Mouse (Mus musculus) adrenal gland, postnatal 10 days (tissue): Measurements from ENCODE around the gene Cbl. TPM values are rescaled to one million over a fixed set of nuclear protein-coding genes. Genes with fewer than 3 reads are reported as not detected.
A peak's percentile ranks its signal among the peaks of the same experiment; 100 is the strongest.
"Not testable (repeated sequence)": the region's sequence is repeated elsewhere in the genome, so short reads cannot be mapped to it uniquely, and the experiment has no call there.

ENCODE experiments used
- DNase-seq: peaks from one replicate; pipeline ENCODE4 v3.0.0; 2021; ENCODE audit warnings: mixed read lengths
- total RNA-seq, 2 experiments: library from RNA; stranded (reverse); gene quantifications; 2 replicates each; pipeline ENCODE4 v1.2.3; 2021

The Cbl gene
- total RNA-seq, 2 experiments from 2014 or later = 28.2 to 32.4 TPM

DNA sequence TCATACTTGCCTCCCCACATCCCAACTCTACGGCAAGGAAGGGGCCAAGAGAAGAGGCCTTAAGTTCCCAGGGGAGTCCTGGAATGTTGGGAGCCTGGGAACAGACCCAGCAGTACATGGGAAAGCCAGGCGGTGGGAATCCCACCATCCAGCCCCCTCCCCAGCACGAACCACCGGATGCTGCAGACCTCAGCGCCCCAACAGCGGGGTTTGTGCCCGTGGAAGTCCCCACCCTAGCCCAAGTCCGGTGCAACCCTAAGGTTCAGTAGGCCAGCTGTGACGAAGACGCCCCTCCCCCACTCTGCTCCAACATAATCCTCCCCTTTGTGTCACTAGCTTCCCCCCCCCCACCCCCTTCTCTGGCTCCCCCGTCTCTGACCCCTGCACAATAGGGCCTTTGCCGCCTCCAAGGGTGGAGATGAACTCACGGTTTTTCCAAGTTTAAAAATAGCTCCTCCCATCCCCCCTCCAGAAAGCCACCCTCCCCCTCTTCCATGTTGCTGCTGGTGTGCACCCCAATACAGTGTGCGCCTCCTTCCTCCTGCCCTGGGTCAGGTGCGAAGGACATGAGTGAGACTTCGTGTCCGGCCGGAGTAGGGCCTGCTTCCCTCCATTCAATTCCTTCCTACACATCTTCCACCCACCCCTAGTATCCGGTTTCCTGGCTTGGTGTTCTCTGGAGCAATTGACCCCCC, 103.1 kb downstream of the Cbl start:
- DNase-seq = peak; percentile 56

DNA sequence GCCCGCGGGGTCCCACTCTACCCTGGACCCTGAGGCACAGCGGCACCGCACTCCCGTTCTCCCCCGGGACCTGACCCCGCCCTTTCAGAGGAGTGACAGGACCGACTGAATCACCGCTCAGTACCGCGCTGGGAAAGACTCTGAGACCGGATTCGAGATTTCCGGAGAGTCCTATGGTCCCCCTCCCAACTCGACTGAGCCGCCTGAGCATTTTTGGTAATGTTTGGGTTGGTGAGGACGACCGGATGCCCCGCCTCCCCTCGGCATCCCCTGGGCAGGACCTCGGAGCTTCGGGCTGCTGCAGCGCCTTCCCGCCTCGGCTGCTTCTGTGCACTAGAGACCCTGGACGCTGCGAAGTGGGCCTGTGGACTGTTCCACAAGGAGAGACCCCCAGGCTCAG, 103.8 kb downstream of the Cbl start:
- peak; percentile 77 for DNase-seq

DNA sequence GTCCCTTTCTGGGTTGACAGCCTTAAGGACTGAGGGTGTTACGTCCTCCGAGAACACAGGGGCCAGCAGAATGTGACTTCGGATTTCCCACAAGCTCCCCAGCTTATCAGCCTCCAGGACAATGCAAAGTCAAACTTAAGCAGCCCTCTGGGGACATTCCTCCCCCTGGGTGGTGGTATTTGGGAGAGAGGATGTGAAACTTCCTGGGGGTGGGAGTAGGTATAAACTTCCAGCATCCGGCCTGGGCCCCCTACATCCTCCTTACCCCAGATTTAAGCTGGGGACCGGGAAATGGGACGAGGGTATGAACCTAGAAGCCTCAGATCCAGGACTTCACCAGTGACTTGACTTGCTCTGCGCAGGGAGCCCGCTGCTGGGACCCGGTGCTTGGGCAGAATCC, 104.2 kb downstream of the Cbl start:
- no peak for DNase-seq

DNA sequence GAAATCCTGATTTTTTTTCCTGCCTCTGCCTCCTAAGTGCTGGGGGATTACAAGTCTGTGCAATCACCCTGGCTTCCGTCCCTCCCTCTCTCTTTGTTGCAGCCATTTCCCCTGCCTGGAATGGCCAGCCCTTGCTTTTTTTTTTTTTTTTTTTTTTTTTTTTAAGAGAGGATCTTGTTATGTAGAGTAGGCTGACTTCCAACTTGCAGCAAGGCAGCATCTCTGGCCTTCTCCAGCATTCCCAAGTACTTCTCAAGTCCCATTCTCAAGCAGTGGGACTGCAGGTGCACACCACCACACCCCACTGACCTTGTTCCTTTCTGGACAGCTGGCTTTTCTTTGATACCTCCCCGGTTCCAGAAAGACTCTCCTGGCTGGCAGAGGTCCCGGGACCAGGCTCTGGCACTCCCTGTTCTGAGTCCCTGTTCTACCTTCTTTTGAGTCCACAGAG, 106.5 kb downstream of the Cbl start:
- peak; percentile 45 for DNase-seq

DNA sequence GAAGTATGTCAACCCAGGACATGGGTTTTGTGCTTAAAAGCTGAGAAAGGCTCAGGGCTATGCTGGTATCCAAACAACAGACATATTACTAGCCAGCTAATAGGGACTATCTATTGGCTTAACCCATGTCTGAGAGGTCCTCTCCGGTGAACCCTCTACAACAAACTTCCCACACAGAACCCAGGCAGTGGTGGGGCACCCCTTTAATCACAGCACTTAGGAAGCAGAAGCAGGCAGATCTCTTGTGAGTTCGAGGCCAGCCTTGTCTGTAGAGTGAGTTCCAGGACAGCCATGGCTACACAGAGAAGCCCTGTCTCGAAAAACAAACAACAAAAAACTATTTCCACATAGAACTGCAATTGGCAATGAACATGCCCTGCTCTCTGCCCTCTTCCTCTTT, 107.1 kb downstream of the Cbl start:
- no peak for DNase-seq

DNA sequence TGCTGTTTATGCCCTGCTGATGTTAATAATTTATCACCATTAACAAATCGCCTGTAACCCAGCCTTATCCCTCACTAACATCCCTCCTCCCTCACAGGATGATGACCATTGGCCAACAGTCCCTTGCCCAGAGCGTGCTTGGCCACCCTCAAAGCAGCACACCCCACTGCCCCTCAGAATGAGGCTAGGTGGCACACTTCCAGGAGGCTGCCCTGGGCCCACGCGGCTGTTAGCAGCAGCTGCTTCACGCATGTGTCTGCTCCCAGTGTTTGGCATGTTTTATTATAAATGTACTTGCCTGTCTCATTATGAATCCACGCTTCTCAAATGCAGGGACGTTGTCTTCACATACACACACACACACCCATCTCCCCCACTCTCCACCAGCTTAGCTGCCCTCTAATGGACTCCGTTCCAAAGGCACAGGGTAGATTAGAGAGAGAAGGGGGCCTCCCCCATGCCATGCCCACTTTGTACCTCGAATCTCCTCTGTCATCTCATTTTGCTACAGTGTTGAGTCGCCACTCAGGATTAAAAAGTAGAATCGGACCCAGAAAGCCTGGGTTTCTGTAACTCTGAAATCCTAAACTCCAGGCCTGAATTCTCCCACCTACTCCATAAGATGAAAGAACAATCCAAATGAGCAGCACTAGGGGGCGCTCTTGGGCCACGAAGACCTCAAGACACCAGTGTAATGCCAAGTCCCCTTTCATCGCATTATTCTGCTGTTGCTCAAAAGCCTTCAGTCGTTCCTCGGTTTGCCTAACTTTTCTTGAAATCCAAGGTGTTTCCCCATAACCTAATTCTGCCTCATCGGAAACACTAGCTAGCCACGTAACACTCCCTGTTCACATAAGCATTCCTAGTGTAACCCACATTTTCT, 108.1 kb downstream of the Cbl start:
- peak; percentile 90 for DNase-seq

DNA sequence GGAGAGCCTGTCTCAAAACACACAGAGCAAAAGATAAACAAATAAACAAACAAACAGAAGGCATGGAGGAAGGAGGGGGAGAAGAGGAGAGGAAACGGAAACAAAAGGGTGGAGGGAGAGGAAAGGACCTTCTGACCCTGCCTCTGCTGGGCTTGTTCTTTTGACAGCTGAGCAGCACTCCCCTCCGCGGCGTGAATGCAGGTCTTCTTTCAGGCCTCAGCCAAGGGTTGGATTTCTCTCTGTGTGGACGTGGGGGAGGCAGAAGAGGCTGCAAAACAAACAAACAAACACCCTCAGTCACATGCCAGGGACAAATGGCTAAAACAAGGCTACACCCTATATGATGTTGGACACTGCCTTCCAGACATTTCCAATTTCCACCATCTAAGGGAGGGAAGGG, 108.8 kb downstream of the Cbl start:
- DNase-seq = no peak

DNA sequence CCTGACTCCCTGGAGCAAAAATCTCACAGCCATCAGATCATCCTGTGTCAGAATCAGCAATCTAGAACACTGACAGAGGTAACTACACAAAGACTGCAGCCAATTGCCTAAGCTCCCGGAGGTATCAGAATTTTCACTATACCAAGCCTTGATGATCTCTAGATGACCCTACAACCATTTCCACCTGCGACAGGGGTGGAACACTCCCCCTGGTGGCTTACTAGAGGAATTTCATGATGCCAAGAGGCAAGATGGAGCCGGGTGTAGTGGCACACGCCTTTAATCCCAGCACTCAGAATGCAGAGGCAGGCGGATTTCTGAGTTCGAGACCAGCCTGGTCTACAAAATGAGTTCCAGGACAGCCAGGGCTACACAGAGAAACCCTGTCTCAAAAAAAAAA, 109.5 kb downstream of the Cbl start:
- no peak for DNase-seq

DNA sequence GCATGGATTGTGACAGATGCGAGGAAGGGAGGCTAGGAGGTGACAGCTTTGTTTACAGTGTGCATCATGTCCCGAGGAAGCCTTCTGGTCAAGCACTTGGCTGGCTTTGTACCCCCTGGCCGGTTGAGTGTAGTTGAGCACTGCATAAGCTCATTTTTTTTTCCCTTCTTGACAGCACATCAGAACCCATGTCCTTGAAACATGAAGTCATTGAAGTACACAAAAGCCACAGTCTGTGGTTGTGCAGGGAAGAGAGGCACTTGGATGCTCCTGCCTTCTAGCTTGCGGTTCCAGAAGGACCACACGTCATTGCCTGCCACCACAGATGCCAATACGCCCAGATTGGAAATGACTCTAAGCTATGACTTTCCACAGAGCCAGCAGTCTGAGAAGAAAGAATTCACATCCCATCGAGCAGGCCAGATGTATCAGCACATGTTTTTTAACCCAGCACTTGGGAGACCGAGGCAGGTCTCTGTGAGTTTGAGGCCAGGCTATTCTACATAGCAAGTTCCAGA, 113.8 kb downstream of the Cbl start:
- DNase-seq = no peak

DNA sequence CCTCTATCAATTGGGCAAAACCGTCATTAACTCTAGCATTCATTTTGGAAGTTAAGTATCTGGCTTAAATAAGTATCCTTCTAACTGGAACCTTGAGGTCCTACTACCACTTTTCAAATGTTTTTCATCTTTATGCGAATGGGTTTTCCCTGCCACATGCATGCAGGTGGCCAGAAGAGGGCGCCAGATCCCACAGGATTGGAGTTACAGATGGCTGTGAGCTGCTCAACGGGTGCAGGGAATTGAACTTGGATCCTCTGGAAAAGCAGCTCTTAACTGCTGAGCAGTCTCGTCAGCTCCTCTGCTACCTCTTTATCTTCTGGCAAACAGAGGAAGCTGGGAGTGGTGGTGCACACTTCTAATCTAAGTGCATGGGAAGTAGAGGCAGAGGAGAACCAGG, 114.8 kb downstream of the Cbl start:
- peak; percentile 70 for DNase-seq

DNA sequence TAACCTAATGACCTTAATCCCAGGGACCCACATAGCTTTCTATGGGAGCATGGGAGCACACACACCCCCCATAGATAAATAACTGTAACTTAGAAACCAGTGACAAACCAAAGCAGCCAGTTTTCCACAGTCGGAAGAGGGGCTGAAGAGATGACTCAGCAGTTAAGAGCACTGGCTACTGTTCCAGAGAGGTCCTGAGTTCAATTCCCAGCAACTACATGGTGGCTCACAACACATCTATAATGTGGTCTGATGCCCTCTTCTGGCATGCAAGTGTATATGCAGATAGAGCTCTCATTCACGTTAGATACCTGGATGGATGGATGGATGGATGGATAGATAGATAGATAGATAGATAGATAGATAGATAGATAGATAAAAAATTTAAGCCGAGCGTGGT, 117.7 kb downstream of the Cbl start:
- DNase-seq = no peak

DNA sequence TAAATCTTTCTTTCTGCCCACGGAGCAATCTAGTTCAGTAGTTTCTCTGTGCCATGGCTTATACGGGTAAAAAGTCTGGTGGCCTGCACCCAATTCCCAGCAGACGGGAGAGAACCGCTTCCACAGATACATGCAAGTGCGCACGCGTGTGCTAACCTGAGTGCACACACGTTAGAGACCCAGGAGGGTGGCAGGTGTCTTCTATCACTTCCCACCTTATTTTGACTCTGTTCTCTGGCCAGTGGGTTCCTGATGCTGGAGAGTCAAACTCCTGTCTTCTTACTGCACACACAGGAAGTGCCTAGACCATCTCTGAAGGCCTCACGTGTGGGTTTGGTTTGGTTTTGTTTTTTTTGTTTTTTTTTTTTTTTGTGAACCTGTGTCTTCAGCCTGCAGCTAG, 118.2 kb downstream of the Cbl start:
- DNase-seq = no peak

DNA sequence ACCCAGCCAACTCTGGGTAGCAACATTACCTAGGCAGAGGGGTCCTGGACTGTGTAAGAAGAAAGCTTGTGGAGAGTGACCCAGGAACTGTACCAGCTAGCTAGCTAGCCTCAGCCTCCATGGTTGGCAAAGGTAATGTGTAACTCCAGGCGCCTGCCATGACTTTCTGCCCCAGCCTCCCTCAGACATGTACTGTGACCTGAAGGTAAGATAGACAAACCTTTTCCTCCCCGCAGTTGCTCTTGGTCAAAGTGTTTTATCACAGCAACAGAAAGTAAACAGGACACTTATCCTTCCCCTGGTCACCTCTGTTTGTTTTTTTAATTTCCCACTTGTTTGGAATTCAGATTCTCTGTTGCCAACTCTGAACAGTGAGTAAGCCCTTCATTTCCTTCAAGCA, 119.4 kb downstream of the Cbl start:
- no peak for DNase-seq

DNA sequence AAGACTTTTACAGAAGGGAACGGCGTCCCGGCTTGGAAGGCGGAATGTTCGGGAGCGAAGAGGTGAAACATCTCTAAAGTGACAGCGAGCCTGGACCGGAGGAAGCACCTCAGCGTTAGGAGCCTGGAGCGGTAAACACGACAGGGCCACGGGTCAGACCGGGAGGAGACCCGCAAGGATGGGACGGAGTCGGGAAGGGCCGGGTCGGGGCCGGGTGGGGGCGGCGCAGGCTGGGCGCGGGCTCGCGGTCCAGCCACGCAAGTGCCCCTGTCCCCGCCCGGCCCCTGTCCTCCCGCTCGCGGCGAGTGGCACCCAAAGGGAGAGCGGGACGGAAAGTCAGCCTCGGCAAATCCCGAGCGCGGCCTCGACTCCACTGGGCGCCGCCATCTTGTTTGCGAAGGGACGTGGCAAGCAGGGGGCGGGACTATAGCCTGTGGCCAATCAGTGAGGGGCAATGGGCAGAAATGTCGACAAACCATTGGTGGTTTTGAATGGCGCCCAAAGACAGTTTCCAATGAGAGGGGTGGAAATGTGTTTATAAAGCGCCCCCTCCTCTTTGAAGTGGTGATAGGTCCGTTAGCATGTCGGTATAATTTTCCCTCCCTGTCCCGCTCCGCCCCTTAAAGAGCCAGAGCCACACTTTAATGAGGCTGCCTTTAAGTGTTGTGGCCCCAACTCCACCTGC, 120.6 kb downstream of the Cbl start, which contains the start of the genes Gm49380 and Rnf26:
Gene Gm49380, minus strand, starts transcription at position 396 of the 685 bp plus-strand sequence.
Gene Rnf26, minus strand, starts transcription at position 413 of the 685 bp plus-strand sequence.
- DNase-seq = peak; percentile 96

DNA sequence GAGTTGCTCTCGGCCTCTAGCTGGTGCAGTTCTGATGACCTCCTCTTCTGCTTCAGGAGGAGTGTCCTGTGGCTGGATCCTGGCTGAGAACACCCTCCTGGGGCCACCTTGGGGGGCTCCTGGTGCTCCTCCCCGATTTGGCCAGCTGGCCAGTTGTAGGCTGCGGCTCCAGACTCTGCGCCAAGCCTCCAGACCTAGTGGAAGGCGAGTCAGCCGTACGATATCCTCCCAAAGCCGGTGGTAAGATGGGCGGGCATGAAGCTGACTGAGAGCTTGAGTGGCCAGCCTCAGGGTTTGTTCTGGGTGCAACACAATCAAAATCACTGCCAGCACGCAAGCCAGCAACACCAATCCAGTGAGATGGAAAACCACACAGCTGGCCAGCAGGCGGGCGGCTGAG, 121.9 kb downstream of the Cbl start:
- DNase-seq = not testable (repeated sequence)

DNA sequence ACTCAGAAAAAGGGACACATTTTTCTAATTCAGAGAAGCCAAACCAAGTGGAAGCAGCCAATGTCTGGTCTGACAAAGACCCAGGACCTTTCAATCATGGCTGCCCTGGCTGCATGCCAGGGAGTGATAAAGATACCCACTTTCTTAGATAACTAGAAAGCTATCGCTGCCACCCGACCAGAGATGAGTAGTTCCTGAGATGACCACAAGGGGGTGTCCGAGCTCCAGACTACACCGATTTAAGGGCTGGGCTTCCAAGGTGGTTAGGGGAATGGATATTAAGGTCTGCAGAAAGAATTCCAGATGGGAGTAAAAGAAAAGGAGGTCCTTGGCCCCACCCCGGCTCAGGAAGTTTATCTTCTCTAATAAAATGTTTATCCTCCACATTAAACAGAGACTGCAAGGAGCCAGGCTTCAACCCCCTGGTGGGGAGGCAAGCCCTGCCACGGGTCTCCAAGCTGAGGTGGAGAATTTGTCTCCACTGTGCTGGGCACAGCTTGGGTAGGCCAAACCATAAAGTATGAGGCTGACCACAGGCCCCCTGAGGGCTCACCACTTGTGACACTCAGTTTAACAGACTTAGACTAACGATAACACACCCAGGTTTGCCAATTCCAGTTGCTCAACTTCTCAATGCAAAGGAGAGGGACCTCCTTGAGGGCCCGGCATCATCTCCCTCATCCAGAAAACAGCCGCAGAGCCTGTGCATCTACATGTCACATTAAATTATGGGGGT, 124.3 kb downstream of the Cbl start:
- DNase-seq = peak; percentile 87

DNA sequence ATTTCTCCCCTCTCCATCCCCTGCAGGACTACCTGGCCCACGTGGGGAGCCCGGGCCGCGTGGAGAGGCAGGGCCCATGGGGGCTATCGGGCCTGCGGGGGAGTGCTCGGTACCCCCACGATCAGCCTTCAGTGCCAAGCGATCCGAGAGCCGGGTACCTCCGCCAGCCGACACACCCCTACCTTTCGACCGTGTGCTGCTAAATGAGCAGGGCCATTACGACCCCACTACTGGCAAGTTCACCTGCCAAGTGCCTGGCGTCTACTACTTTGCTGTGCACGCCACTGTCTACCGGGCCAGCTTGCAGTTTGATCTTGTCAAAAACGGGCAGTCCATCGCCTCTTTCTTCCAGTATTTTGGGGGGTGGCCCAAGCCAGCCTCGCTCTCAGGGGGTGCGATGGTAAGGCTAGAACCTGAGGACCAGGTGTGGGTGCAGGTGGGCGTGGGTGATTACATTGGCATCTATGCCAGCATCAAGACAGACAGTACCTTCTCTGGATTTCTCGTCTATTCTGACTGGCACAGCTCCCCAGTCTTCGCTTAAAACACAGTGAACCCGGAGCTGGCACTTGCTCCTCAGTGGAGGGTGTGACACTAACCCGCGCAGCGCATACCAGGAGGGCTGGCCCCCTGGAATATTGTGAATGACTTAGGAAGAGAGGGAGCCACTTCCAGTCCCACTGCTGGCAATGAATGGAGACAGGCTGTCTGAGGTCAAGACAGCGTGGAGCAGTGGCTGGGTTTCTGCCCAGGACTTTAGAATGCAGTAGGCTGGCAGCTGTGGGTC, 125.4 kb downstream of the Cbl start:
- no peak for DNase-seq

DNA sequence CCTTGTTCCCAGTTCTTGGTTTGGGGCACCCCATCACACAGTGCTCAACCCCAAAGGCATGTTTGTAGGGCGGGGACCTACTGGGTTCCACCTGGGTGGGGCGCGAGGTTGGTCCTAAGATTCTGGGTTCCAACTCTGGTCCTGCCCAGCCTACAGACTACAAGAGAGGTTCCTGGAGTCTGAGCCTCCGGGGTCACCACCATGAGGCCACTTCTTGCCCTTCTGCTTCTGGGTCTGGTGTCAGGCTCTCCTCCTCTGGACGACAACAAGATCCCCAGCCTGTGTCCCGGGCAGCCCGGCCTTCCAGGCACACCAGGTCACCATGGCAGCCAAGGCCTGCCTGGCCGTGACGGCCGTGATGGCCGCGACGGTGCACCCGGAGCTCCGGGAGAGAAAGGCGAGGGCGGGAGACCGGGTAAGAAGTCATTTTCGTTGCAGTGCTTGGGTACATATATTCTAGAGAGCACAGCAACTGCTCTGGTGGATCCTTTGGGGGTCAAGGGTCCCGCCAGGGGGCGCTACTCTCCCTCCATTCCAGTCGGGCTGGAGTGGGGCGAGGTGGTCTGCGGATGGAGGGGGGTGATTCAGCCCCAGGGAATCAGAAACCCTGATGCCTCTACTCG, 126.2 kb downstream of the Cbl start:
- DNase-seq = peak; percentile 77

DNA sequence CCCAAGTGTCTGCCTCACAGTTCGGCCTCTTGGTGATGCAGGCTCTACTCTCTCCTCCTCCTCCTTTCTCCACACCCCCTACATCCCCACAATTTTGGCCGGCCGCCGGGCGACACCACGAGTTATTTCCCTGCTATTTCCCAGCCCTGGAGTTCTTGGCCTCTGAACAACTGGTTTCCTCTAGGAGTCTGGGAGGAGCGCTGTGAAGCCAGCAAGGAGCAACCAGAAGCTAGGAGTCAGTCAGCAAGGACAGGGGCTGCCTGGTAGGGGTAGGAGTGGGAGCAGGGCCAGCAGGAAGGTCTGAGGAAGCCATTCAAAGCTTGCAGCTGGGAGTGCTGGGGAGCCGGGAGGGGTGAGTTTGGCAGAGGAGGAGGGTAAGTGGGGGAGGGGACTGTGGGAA, 126.7 kb downstream of the Cbl start, which contains the start of gene C1qtnf5:
Gene C1qtnf5, plus strand, starts transcription at position 136 of the 400 bp plus-strand sequence.
- DNase-seq = peak; percentile 84

DNA sequence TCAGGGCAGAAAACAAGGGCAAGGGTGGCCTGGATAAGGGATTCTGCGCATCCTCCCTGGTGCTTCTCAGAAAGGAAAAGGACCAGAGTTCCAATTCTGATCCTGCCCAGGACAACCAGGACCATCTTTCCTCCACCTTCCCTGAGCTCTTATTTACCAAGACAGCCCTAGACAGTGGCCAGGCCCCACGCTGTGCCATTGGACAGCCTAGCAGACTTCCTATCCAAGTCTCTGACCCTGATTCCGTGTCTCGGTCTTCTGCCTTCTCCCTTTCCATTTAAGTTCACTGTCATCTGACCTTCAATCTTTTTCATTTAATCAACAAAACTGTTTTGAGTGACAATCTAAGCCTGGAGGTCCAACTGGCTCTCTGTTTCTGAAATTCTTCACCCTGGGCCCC, 127.3 kb downstream of the Cbl start:
- no peak for DNase-seq
